Mouse (Mus musculus): ENCODE measurements around the gene Ceacam15.

Ceacam15 gene

GRCm38 (mm10) chr7:16629598-16630296 is 45.8 kb downstream of the Ceacam15 start:
- peak; percentile 51 for DNase-seq (ENCODE audit: low spot score)

- DNase-seq (ENCODE audit: low spot score), result peak; percentile 31
Observed at GRCm38 (mm10) chr7:16628096-16628771, 47.3 kb downstream of the Ceacam15 start.

- peak; percentile 56 for DNase-seq (ENCODE audit: low spot score)
Observed at GRCm38 (mm10) chr7:16623687-16624086, 51.8 kb downstream of the Ceacam15 start.

- no peak for DNase-seq (ENCODE audit: low spot score)
Observed at GRCm38 (mm10) chr7:16623131-16623530, 52.4 kb downstream of the Ceacam15 start.
